Mouse (Mus musculus): ENCODE results near the gene Ipcef1.
A peak's percentile ranks its signal among the peaks of the same experiment; 100 is the strongest.
"Not testable (repeated sequence)": the region's sequence is repeated elsewhere in the genome, so short reads cannot be mapped to it uniquely, and the experiment has no call there.

Ipcef1 gene

GRCm38 (mm10) chr10:6956357-6956756 lies 95.9 kb downstream of the Ipcef1 start:
- DNase-seq: no peak

GRCm38 (mm10) chr10:6954533-6954932 lies 97.7 kb downstream of the Ipcef1 start:
- no peak for DNase-seq

GRCm38 (mm10) chr10:6953115-6953514 lies 99.2 kb downstream of the Ipcef1 start:
- no peak for DNase-seq

- DNase-seq: no peak
Measured at GRCm38 (mm10) chr10:6936671-6937425, 115.4 kb downstream of the Ipcef1 start.

GRCm38 (mm10) chr10:6934776-6935175 lies 117.5 kb downstream of the Ipcef1 start:
- DNase-seq: no peak

- DNase-seq: no peak
Measured at GRCm38 (mm10) chr10:6930889-6931288, 121.4 kb downstream of the Ipcef1 start.

- DNase-seq: no peak
Measured at GRCm38 (mm10) chr10:6930398-6930797, 121.9 kb downstream of the Ipcef1 start.

- no peak for DNase-seq
Measured at GRCm38 (mm10) chr10:6928905-6929304, 123.4 kb downstream of the Ipcef1 start.

GRCm38 (mm10) chr10:6927600-6928223 lies 124.6 kb downstream of the Ipcef1 start:
- DNase-seq: no peak

GRCm38 (mm10) chr10:6926724-6927123 lies 125.6 kb downstream of the Ipcef1 start:
- no peak for DNase-seq

- DNase-seq: peak; percentile 67
Measured at GRCm38 (mm10) chr10:6916545-6917257, 135.6 kb downstream of the Ipcef1 start.

- no peak for DNase-seq
Measured at GRCm38 (mm10) chr10:6915991-6916390, 136.3 kb downstream of the Ipcef1 start.

- no peak for DNase-seq
Measured at GRCm38 (mm10) chr10:6909763-6910162, 142.5 kb downstream of the Ipcef1 start.

- DNase-seq: no peak
Measured at GRCm38 (mm10) chr10:6901819-6902393, 150.4 kb downstream of the Ipcef1 start.

GRCm38 (mm10) chr10:6900126-6900525 lies 152.2 kb downstream of the Ipcef1 start:
- DNase-seq: no peak

- no peak for DNase-seq
Measured at GRCm38 (mm10) chr10:6896659-6897303, 155.5 kb downstream of the Ipcef1 start.

GRCm38 (mm10) chr10:6895796-6896195 lies 156.5 kb downstream of the Ipcef1 start:
- no peak for DNase-seq

GRCm38 (mm10) chr10:6890348-6891009 lies 161.8 kb downstream of the Ipcef1 start:
- no peak for DNase-seq

GRCm38 (mm10) chr10:6889640-6890245 lies 162.5 kb downstream of the Ipcef1 start:
- DNase-seq: peak; percentile 6

GRCm38 (mm10) chr10:6885460-6885859 lies 166.8 kb downstream of the Ipcef1 start:
- peak; percentile 13 for DNase-seq

- DNase-seq: not testable (repeated sequence)
Measured at GRCm38 (mm10) chr10:6882041-6882440, 170.2 kb downstream of the Ipcef1 start.

Data from lung, postnatal 10 days (tissue).